Mouse (Mus musculus): Measurements from ENCODE around the gene Gm49405.
A peak's percentile ranks its signal among the peaks of the same experiment; 100 is the strongest.

GRCm38 (mm10) chr19:4000119-4000900 is at the start of gene Gm49405, which contains the start of gene Nudt8:
- TF ChIP-seq CTCF (IDR thresholded peaks at IDR 0.05; ENCODE audit: low read depth): peak; percentile 89
- TF ChIP-seq EP300 (optimal IDR thresholded peaks at IDR 0.05): no peak
